Mouse (Mus musculus): ENCODE results near the gene Sap30l. TPM values are rescaled to one million over a fixed set of nuclear protein-coding genes. Genes with fewer than 3 reads are reported as not detected.

Gene Sap30l
- polyA plus RNA-seq, 1 experiment from 2014 or later: 6.9 TPM

- H3K4me2 ChIP-seq: no peak overlapping the region
- peaks cover 16% of the 10 kb centered on the region; the same call in 1 of the 2 replicates for H3K36me3 ChIP-seq
- no peaks in the 10 kb centered on the region; the same call in 1 of the 2 replicates for H3K27me3 ChIP-seq (replicated peaks)
- H3K4me1 ChIP-seq: peaks cover 19% of the 10 kb centered on the region
- no peaks in the 10 kb centered on the region for H3K9me3 ChIP-seq
- 35% methylated on average over 4 of the region's 4 CpGs for WGBS
- no peak overlapping the region for H3K4me3 ChIP-seq
- no peak for ATAC-seq (ENCODE audit: extremely low read depth, insufficient number of reproducible peaks, low FRiP score, low TSS enrichment)
- no peak overlapping the region for H3K9ac ChIP-seq
- no peak overlapping the region for H3K27ac ChIP-seq (replicated peaks)
Measured at GRCm38 (mm10) chr11:57773936-57774335, 27.5 kb upstream of the Sap30l start.

GRCm38 (mm10) chr11:57775868-57776267, 25.6 kb upstream of the Sap30l start:
- Histone ChIP-seq H3K4me1 (peaks cover 19% of the 10 kb centered on the region), H3K4me3 (no peak overlapping the region), H3K9me3 (no peaks in the 10 kb centered on the region), H3K9ac (no peak overlapping the region), H3K27ac (replicated peaks) (no peak overlapping the region), H3K36me3 (peaks cover 15% of the 10 kb centered on the region; the same call in 1 of the 2 replicates), H3K4me2 (no peak overlapping the region), H3K27me3 (replicated peaks) (no peaks in the 10 kb centered on the region; the same call in 1 of the 2 replicates)
- no peak for ATAC-seq (ENCODE audit: extremely low read depth, insufficient number of reproducible peaks, low FRiP score, low TSS enrichment)
- WGBS: 66% methylated on average over 6 of the region's 6 CpGs

GRCm38 (mm10) chr11:57776546-57776945, 24.9 kb upstream of the Sap30l start:
- no peak overlapping the region for H3K4me2 ChIP-seq
- peaks cover 14% of the 10 kb centered on the region; the same call in 1 of the 2 replicates for H3K36me3 ChIP-seq
- no peak for ATAC-seq (ENCODE audit: extremely low read depth, insufficient number of reproducible peaks, low FRiP score, low TSS enrichment)
- peaks cover 19% of the 10 kb centered on the region for H3K4me1 ChIP-seq
- H3K27ac ChIP-seq (replicated peaks): no peak overlapping the region
- H3K9ac ChIP-seq: no peak overlapping the region
- WGBS: 89% methylated on average over 3 of the region's 3 CpGs
- H3K4me3 ChIP-seq: no peak overlapping the region
- no peaks in the 10 kb centered on the region; the same call in 1 of the 2 replicates for H3K27me3 ChIP-seq (replicated peaks)
- H3K9me3 ChIP-seq: no peaks in the 10 kb centered on the region

GRCm38 (mm10) chr11:57778349-57778748, 23.1 kb upstream of the Sap30l start:
- ATAC-seq (ENCODE audit: extremely low read depth, insufficient number of reproducible peaks, low FRiP score, low TSS enrichment): no peak
- WGBS: 14% methylated on average over 5 of the region's 5 CpGs
- Histone ChIP-seq H3K4me3 (no peak overlapping the region), H3K36me3 (peaks cover 10% of the 10 kb centered on the region; the same call in 1 of the 2 replicates), H3K9me3 (no peaks in the 10 kb centered on the region), H3K4me1 (peaks cover 14% of the 10 kb centered on the region), H3K9ac (no peak overlapping the region), H3K27me3 (replicated peaks) (no peaks in the 10 kb centered on the region), H3K4me2 (no peak overlapping the region), H3K27ac (replicated peaks) (no peak overlapping the region)

DNA sequence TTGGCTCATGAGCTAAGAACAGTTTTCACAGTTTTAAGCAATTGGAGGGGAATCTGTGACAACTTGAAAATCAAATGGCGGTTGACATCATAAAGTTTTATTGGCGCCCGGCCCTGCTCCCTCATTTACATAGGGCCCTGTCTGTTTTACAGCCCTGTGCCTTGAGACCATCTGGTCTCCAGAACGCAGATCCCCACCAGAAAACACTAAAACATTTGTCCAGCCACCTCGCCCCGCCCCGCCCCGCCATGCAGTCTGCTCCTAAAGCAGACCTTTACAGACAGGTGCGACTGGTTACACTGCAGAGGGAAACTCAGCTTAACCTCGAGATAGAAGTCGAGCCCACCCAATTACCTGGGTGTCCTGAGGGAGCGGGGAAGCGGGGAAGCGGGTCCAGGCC, 21.6 kb upstream of the Sap30l start:
- Histone ChIP-seq H3K4me2 (no peak overlapping the region), H3K27ac (replicated peaks) (no peak overlapping the region)
- 88% methylated on average over 14 of the region's 14 CpGs for WGBS

DNA sequence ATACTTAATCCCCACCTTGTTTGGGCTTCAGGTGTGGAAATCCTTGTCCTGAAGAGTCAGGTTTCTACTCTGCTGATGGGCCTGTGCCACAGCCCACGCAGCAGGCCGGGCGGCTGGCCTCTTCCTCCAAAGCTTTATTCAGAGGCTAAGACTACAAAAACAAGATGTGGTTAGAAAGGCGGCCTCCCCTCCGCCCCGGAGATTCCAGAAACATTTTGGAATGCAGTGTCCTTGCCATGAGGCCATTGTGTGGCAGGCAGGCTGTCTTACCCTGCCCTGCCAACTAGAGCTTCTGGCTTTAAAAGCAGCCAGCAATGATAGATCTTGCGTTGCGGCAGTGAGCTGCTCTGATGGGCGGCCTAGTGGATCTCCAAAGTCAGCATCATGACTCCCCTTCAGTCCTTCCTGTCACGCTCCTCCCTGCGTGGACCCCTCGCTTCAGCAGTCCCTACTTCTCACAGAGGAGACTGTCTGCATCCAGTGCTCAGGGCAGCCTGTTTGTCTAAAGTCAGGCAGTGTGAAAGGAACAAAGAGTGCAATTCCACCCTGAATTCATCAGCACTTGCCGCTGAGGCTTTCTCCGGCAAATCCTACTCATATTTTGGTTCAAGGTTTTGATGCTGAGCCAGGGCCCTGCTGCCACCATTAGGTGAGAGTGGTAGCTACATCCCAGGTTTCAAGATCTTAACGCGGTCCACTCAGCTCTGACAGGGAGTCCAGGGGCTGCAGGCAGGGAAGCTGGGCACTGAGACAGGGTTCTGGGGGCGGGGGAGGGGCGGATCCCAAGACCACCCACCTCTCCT, 14.6 kb upstream of the Sap30l start:
- H3K4me3 ChIP-seq: no peak overlapping the region
- H3K4me2 ChIP-seq: no peak overlapping the region
- H3K4me1 ChIP-seq: peaks cover 16% of the 10 kb centered on the region
- H3K27ac ChIP-seq (replicated peaks): no peak overlapping the region
- H3K9ac ChIP-seq: no peak overlapping the region
- H3K9me3 ChIP-seq: no peaks in the 10 kb centered on the region
- H3K27me3 ChIP-seq (replicated peaks): no peaks in the 10 kb centered on the region
- H3K36me3 ChIP-seq: 0 out of 2 replicates have a peak, but pooled peaks cover 3% of the 10 kb centered on the region
- 55% methylated on average over 18 of the region's 18 CpGs for WGBS
- no peak for ATAC-seq (ENCODE audit: extremely low read depth, insufficient number of reproducible peaks, low FRiP score, low TSS enrichment)

More for the DNA sequence above, 21.6 kb upstream of the Sap30l start:
- Histone ChIP-seq H3K9me3 (no peaks in the 10 kb centered on the region), H3K4me3 (no peak overlapping the region), H3K27me3 (replicated peaks) (no peaks in the 10 kb centered on the region), H3K9ac (no peak overlapping the region), H3K4me1 (peaks cover 5% of the 10 kb centered on the region; the same call in 1 of the 2 replicates), H3K36me3 (peaks cover 10% of the 10 kb centered on the region; the same call in 1 of the 2 replicates)
- no peak for ATAC-seq (ENCODE audit: extremely low read depth, insufficient number of reproducible peaks, low FRiP score, low TSS enrichment)

DNA sequence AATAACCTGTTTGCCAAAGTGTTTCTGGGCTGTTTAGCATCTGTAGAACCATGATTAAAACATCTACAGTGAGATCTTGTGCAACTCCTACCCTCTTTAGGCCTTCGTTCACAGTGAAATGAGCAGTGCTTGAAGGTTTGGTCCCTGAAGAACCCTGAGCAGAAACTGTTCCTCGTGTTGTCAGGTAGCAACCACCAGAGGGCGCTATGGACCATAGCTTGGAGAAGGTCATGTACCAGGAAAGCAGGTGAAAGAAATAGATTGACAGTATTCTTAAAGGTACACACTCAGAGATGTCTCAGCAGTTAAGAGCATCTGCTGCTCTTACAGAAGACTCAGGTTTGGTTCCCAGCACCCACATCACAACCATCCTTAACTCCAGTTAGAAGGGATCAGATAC, 13.5 kb upstream of the Sap30l start:
- H3K9me3 ChIP-seq: no peaks in the 10 kb centered on the region

GRCm38 (mm10) chr11:57790866-57791535, 10.4 kb upstream of the Sap30l start:
- ATAC-seq (ENCODE audit: extremely low read depth, insufficient number of reproducible peaks, low FRiP score, low TSS enrichment): no peak
- H3K4me2 ChIP-seq: peak overlapping the region; percentile 42
- H3K27me3 ChIP-seq (replicated peaks): no peaks in the 10 kb centered on the region
- whole genome bisulfite sequencing: 30% methylated on average over 21 of the region's 21 CpGs
- H3K4me1 ChIP-seq: peaks cover 16% of the 10 kb centered on the region
- peak overlapping the region; percentile 11; the same call in 1 of the 2 replicates for H3K4me3 ChIP-seq
- H3K9ac ChIP-seq: no peak overlapping the region
- H3K36me3 ChIP-seq: no peaks in the 10 kb centered on the region
- H3K27ac ChIP-seq (replicated peaks): no peak overlapping the region
- no peaks in the 10 kb centered on the region for H3K9me3 ChIP-seq

More for the DNA sequence above, 13.5 kb upstream of the Sap30l start:
- Histone ChIP-seq H3K4me2 (no peak overlapping the region), H3K27me3 (replicated peaks) (no peaks in the 10 kb centered on the region), H3K27ac (replicated peaks) (no peak overlapping the region), H3K4me1 (peaks cover 16% of the 10 kb centered on the region), H3K36me3 (no peaks in the 10 kb centered on the region), H3K4me3 (no peak overlapping the region), H3K9ac (no peak overlapping the region)
- no peak for ATAC-seq (ENCODE audit: extremely low read depth, insufficient number of reproducible peaks, low FRiP score, low TSS enrichment)
- WGBS: 26% methylated on average over 3 of the region's 3 CpGs

DNA sequence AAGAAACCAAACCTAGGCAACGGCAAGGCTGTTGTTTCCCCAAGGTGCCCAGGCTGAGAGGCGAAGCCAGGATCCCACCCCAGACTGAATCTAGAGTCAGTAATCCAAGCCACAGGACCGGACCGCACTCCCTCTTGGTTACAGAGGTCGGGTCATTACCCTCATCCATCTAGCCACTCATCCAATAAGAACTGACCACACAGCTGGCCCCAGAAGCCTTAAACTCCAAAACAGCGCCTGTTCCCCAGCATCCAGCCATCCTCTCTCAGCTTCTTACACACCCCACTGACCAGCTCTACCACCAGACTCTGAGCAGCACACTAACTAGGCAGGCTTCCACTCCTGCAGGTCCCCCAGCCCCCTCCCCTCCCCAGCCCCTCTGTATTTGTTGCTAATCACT, 6.4 kb upstream of the Sap30l start:
- no peak overlapping the region for H3K9ac ChIP-seq
- no peak for ATAC-seq (ENCODE audit: extremely low read depth, insufficient number of reproducible peaks, low FRiP score, low TSS enrichment)
- no peaks in the 10 kb centered on the region for H3K9me3 ChIP-seq
- H3K4me2 ChIP-seq: no peak overlapping the region
- no peaks in the 10 kb centered on the region for H3K27me3 ChIP-seq (replicated peaks)
- H3K4me1 ChIP-seq: peaks cover 3% of the 10 kb centered on the region
- H3K4me3 ChIP-seq: no peak overlapping the region
- no peaks in the 10 kb centered on the region for H3K36me3 ChIP-seq
- H3K27ac ChIP-seq (replicated peaks): no peak overlapping the region
- WGBS: 56% methylated on average over 6 of the region's 6 CpGs

GRCm38 (mm10) chr11:57797828-57798227, 3.6 kb upstream of the Sap30l start:
- no peak overlapping the region for H3K4me3 ChIP-seq
- no peak for ATAC-seq (ENCODE audit: extremely low read depth, insufficient number of reproducible peaks, low FRiP score, low TSS enrichment)
- 67% methylated on average over 9 of the region's 9 CpGs for WGBS

DNA sequence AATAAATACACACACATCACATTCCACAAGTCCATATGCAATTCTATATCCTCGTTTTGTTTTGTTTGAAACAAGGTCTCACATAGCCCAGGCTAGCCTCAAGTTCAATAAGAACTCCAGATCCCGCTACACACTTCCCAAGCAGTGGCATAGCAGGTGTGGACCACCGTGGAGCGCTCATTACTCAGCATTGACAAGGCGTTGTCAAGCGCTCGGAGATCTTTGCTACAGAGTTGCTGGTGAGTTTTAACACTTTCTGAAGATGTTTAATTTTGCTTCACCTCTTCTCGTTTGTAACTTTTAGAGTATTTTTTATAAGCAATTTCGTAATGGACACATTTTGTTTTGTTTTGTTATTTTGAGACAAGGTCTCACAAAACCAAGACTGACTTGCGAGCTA, 2.0 kb upstream of the Sap30l start:
- Histone ChIP-seq H3K4me1 (peaks cover 28% of the 10 kb centered on the region), H3K4me3 (no peak overlapping the region), H3K36me3 (no peaks in the 10 kb centered on the region), H3K4me2 (no peak overlapping the region), H3K9ac (no peak overlapping the region), H3K9me3 (no peaks in the 10 kb centered on the region), H3K27me3 (replicated peaks) (no peaks in the 10 kb centered on the region), H3K27ac (replicated peaks) (no peak overlapping the region)
- no peak for ATAC-seq (ENCODE audit: extremely low read depth, insufficient number of reproducible peaks, low FRiP score, low TSS enrichment)
- WGBS: 83% methylated on average over 10 of the region's 10 CpGs

More at GRCm38 (mm10) chr11:57797828-57798227, 3.6 kb upstream of the Sap30l start:
- Histone ChIP-seq H3K4me1 (peaks cover 16% of the 10 kb centered on the region), H3K4me2 (no peak overlapping the region), H3K9ac (no peak overlapping the region), H3K9me3 (no peaks in the 10 kb centered on the region), H3K27ac (replicated peaks) (no peak overlapping the region), H3K36me3 (no peaks in the 10 kb centered on the region), H3K27me3 (replicated peaks) (no peaks in the 10 kb centered on the region)

Measured in heart, embryonic 13.5 days (tissue).